Mouse (Mus musculus): ENCODE data around the gene Hamp2.
"Not testable (repeated sequence)": the region's sequence is repeated elsewhere in the genome, so short reads cannot be mapped to it uniquely, and the experiment has no call there.

The Hamp2 gene

GRCm38 (mm10) chr7:30924581-30924980 lies at the start of gene Hamp2:
Gene Hamp2 (minus strand): TSS chr7:30924681.
- DNase-seq (ENCODE audit: low spot score in 2 of 2) = not testable (repeated sequence)

- DNase-seq (ENCODE audit: low spot score in 2 of 2) = peak; percentile 72 to 84
These were observed 49.2 kb upstream of the Hamp2 start, which contains the start of gene Fam187b for GRCm38 (mm10) chr7:30973501-30974289. Gene Fam187b (plus strand): TSS chr7:30973790.

- DNase-seq (ENCODE audit: low spot score in 2 of 2) = no peak
These were observed 48.7 kb upstream of the Hamp2 start, which contains the start of gene Lsr for GRCm38 (mm10) chr7:30973251-30973500. Gene Lsr (minus strand): TSS chr7:30973464.

- DNase-seq (ENCODE audit: low spot score in 2 of 2) = no peak
These were observed 48.2 kb upstream of the Hamp2 start for GRCm38 (mm10) chr7:30972426-30973250.

- no peak for DNase-seq (ENCODE audit: low spot score in 2 of 2)
These were observed 47.4 kb upstream of the Hamp2 start for GRCm38 (mm10) chr7:30971901-30972300.

GRCm38 (mm10) chr7:30969174-30969573 lies 44.7 kb upstream of the Hamp2 start:
- peak in 1 of 2 experiments; percentile 36 for DNase-seq (ENCODE audit: low spot score in 2 of 2)

GRCm38 (mm10) chr7:30968611-30969010 lies 44.1 kb upstream of the Hamp2 start:
- no peak for DNase-seq (ENCODE audit: low spot score in 2 of 2)

- DNase-seq (ENCODE audit: low spot score in 2 of 2) = no peak
These were observed 42.2 kb upstream of the Hamp2 start for GRCm38 (mm10) chr7:30966657-30967056.

- DNase-seq (ENCODE audit: low spot score in 2 of 2) = no peak
These were observed 41.2 kb upstream of the Hamp2 start for GRCm38 (mm10) chr7:30965677-30966076.

GRCm38 (mm10) chr7:30964366-30964765 lies 39.9 kb upstream of the Hamp2 start:
- DNase-seq (ENCODE audit: low spot score in 2 of 2) = no peak

GRCm38 (mm10) chr7:30962862-30963261 lies 38.4 kb upstream of the Hamp2 start:
- DNase-seq (ENCODE audit: low spot score in 2 of 2) = no peak

GRCm38 (mm10) chr7:30959786-30960349 lies 35.4 kb upstream of the Hamp2 start:
- no peak for DNase-seq (ENCODE audit: low spot score in 2 of 2)

GRCm38 (mm10) chr7:30958866-30959487 lies 34.5 kb upstream of the Hamp2 start:
- no peak for DNase-seq (ENCODE audit: low spot score in 2 of 2)

GRCm38 (mm10) chr7:30958109-30958865 lies 33.8 kb upstream of the Hamp2 start:
- DNase-seq (ENCODE audit: low spot score in 2 of 2) = no peak

GRCm38 (mm10) chr7:30957367-30957783 lies 32.9 kb upstream of the Hamp2 start:
- DNase-seq (ENCODE audit: low spot score in 2 of 2) = peak; percentile 96

- DNase-seq (ENCODE audit: low spot score in 2 of 2) = peak; percentile 73 to 81
These were observed 32.4 kb upstream of the Hamp2 start, which contains the start of gene Usf2 for GRCm38 (mm10) chr7:30956756-30957366. Gene Usf2 (minus strand): TSS chr7:30956803.

- DNase-seq (ENCODE audit: low spot score in 2 of 2) = no peak
These were observed 31.9 kb upstream of the Hamp2 start for GRCm38 (mm10) chr7:30956357-30956751.

GRCm38 (mm10) chr7:30955584-30956356 lies 31.3 kb upstream of the Hamp2 start:
- peak; percentile 86 to 89 for DNase-seq (ENCODE audit: low spot score in 2 of 2)

- DNase-seq (ENCODE audit: low spot score in 2 of 2) = no peak
These were observed 30.6 kb upstream of the Hamp2 start for GRCm38 (mm10) chr7:30954971-30955520.

GRCm38 (mm10) chr7:30954036-30954435 lies 29.6 kb upstream of the Hamp2 start:
- DNase-seq (ENCODE audit: low spot score in 2 of 2) = no peak
